Mouse (Mus musculus): ENCODE data around the gene Mcpt2.
"Not testable (repeated sequence)": the region's sequence is repeated elsewhere in the genome, so short reads cannot be mapped to it uniquely, and the experiment has no call there.

Gene Mcpt2

GRCm38 (mm10) chr14:56041792-56042191 lies at the start of gene Mcpt2:
TSS of gene Mcpt2 (plus strand) at chr14:56042041.
- not testable (repeated sequence) for DNase-seq (ENCODE audit: low read depth)

GRCm38 (mm10) chr14:56013147-56013546 lies 28.7 kb upstream of the Mcpt2 start:
- DNase-seq (ENCODE audit: low read depth): no peak

- DNase-seq (ENCODE audit: low read depth): no peak
Observed at GRCm38 (mm10) chr14:56013924-56014323, 27.9 kb upstream of the Mcpt2 start.

- not testable (repeated sequence) for DNase-seq (ENCODE audit: low read depth)
Observed at GRCm38 (mm10) chr14:56017671-56018070, 24.2 kb upstream of the Mcpt2 start, which contains the start of gene Mcpt1. TSS of gene Mcpt1 (plus strand) at chr14:56017971.

- DNase-seq (ENCODE audit: low read depth): no peak
Observed at GRCm38 (mm10) chr14:56019446-56019845, 22.4 kb upstream of the Mcpt2 start.

- DNase-seq (ENCODE audit: low read depth): not testable (repeated sequence)
Observed at GRCm38 (mm10) chr14:56021305-56021704, 20.5 kb upstream of the Mcpt2 start.

GRCm38 (mm10) chr14:56030395-56030794 lies 11.4 kb upstream of the Mcpt2 start, which contains the start of gene Mcpt9:
TSS of gene Mcpt9 (minus strand) at chr14:56030495.
- DNase-seq (ENCODE audit: low read depth): not testable (repeated sequence)

- no peak for DNase-seq (ENCODE audit: low read depth)
Observed at GRCm38 (mm10) chr14:56034433-56034832, 7.4 kb upstream of the Mcpt2 start.

- no peak for DNase-seq (ENCODE audit: low read depth)
Observed at GRCm38 (mm10) chr14:56055408-56055807, 13.6 kb downstream of the Mcpt2 start.

GRCm38 (mm10) chr14:56057722-56058121 lies 15.9 kb downstream of the Mcpt2 start:
- DNase-seq (ENCODE audit: low read depth): no peak

- not testable (repeated sequence) for DNase-seq (ENCODE audit: low read depth)
Observed at GRCm38 (mm10) chr14:56062213-56062612, 20.4 kb downstream of the Mcpt2 start, which contains the start of gene Mcpt4. TSS of gene Mcpt4 (minus strand) at chr14:56062313.

GRCm38 (mm10) chr14:56082016-56082415 lies 40.2 kb downstream of the Mcpt2 start:
- no peak for DNase-seq (ENCODE audit: low read depth)

- DNase-seq (ENCODE audit: low read depth): no peak
Observed at GRCm38 (mm10) chr14:56085167-56085566, 43.3 kb downstream of the Mcpt2 start, which contains the start of gene Mcpt8. TSS of gene Mcpt8 (minus strand) at chr14:56085273.

GRCm38 (mm10) chr14:56086711-56087110 lies 44.9 kb downstream of the Mcpt2 start:
- no peak for DNase-seq (ENCODE audit: low read depth)

GRCm38 (mm10) chr14:56093353-56093752 lies 51.5 kb downstream of the Mcpt2 start:
- no peak for DNase-seq (ENCODE audit: low read depth)

Data from naive thymus-derived CD4-positive, alpha-beta T cell, adult 2 months (primary cell).